Mouse (Mus musculus): ENCODE results near the gene Hpca. TPM values are rescaled to one million over a fixed set of nuclear protein-coding genes. Genes with fewer than 3 reads are reported as not detected.

The Hpca gene
- polyA plus RNA-seq, 2 experiments: 0.94 to 2.1 TPM

- WGBS: 88% methylated on average over 6 of the region's 6 CpGs
- no peak for TF ChIP-seq POLR2A (IDR thresholded peaks at IDR 0.05; ENCODE audit: borderline replicate concordance, extremely low read depth, insufficient read depth, insufficient read length)
- peaks cover 4% of the 10 kb centered on the region for H3K27me3 ChIP-seq (ENCODE audit: control insufficient read depth, insufficient read depth, low read length)
Measured at GRCm38 (mm10) chr4:129110804-129111203, 11.0 kb downstream of the Hpca start.

DNA sequence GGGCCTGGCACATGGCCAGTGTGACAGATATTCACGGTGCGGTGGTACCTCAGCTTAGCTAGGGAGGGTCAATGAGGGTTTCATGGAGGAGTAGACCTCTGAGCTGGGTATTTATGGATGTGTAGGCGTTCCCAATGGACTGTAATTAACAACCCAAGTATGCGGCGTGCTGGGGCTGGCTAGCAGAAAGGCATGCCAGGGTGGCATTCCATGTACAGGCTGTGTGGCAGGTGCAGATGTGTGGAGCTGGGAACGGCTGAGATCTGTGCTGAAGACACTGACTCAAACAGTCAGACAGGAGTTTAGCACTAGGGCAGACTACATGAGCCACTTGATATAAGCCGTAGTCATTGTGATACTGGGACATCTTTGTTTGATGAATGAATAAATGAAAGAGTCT lies 13.2 kb downstream of the Hpca start:
- Histone ChIP-seq H3K9me3 (ENCODE audit: control insufficient read depth, low read length) (no peaks in the 10 kb centered on the region), H3K36me3 (ENCODE audit: control insufficient read depth, insufficient read depth, low read length) (no peaks in the 10 kb centered on the region), H3K4me1 (ENCODE audit: control insufficient read depth, insufficient read depth, low read length) (peaks cover 4% of the 10 kb centered on the region; the same call in 1 of the 2 replicates), H3K4me3 (replicated peaks; ENCODE audit: low read length) (no peak overlapping the region), H3K27ac (replicated peaks; ENCODE audit: low read depth, low read length) (no peak overlapping the region), H3K27me3 (ENCODE audit: control insufficient read depth, insufficient read depth, low read length) (peaks cover 22% of the 10 kb centered on the region), H3K4me2 (replicated peaks; ENCODE audit: low read depth, low read length, severe bottlenecking) (no peak overlapping the region), H3K9ac (ENCODE audit: low read depth, low read length, severe bottlenecking) (no peak overlapping the region)
- 64% methylated on average over 7 of the region's 7 CpGs for WGBS
- DNase-seq (ENCODE audit: low spot score): no peak
- TF ChIP-seq POLR2A (IDR thresholded peaks at IDR 0.05; ENCODE audit: borderline replicate concordance, extremely low read depth, insufficient read depth, insufficient read length): no peak
- ATAC-seq (ENCODE audit: low FRiP score, low read depth): no peak

More at GRCm38 (mm10) chr4:129110804-129111203, 11.0 kb downstream of the Hpca start:
- no peaks in the 10 kb centered on the region for H3K4me1 ChIP-seq (ENCODE audit: control insufficient read depth, insufficient read depth, low read length)
- no peak overlapping the region for H3K9ac ChIP-seq (ENCODE audit: low read depth, low read length, severe bottlenecking)
- no peaks in the 10 kb centered on the region for H3K36me3 ChIP-seq (ENCODE audit: control insufficient read depth, insufficient read depth, low read length)
- H3K4me2 ChIP-seq (replicated peaks; ENCODE audit: low read depth, low read length, severe bottlenecking): no peak overlapping the region
- ATAC-seq (ENCODE audit: low FRiP score, low read depth) (no peak), DNase-seq (ENCODE audit: low spot score) (no peak)
- no peaks in the 10 kb centered on the region for H3K9me3 ChIP-seq (ENCODE audit: control insufficient read depth, low read length)
- no peak overlapping the region for H3K4me3 ChIP-seq (replicated peaks; ENCODE audit: low read length)
- H3K27ac ChIP-seq (replicated peaks; ENCODE audit: low read depth, low read length): no peak overlapping the region

GRCm38 (mm10) chr4:129107348-129107899 lies 14.4 kb downstream of the Hpca start:
- Histone ChIP-seq H3K4me3 (replicated peaks; ENCODE audit: low read length) (no peak overlapping the region), H3K9me3 (ENCODE audit: control insufficient read depth, low read length) (no peaks in the 10 kb centered on the region), H3K4me1 (ENCODE audit: control insufficient read depth, insufficient read depth, low read length) (peaks cover 4% of the 10 kb centered on the region; the same call in 1 of the 2 replicates), H3K27me3 (ENCODE audit: control insufficient read depth, insufficient read depth, low read length) (peaks cover 22% of the 10 kb centered on the region), H3K27ac (replicated peaks; ENCODE audit: low read depth, low read length) (no peak overlapping the region), H3K4me2 (replicated peaks; ENCODE audit: low read depth, low read length, severe bottlenecking) (no peak overlapping the region), H3K36me3 (ENCODE audit: control insufficient read depth, insufficient read depth, low read length) (no peaks in the 10 kb centered on the region), H3K9ac (ENCODE audit: low read depth, low read length, severe bottlenecking) (no peak overlapping the region)
- no peak for TF ChIP-seq POLR2A (IDR thresholded peaks at IDR 0.05; ENCODE audit: borderline replicate concordance, extremely low read depth, insufficient read depth, insufficient read length)
- no peak for DNase-seq (ENCODE audit: low spot score)
- no peak for ATAC-seq (ENCODE audit: low FRiP score, low read depth)
- 60% methylated on average over 10 of the region's 10 CpGs for WGBS

DNA sequence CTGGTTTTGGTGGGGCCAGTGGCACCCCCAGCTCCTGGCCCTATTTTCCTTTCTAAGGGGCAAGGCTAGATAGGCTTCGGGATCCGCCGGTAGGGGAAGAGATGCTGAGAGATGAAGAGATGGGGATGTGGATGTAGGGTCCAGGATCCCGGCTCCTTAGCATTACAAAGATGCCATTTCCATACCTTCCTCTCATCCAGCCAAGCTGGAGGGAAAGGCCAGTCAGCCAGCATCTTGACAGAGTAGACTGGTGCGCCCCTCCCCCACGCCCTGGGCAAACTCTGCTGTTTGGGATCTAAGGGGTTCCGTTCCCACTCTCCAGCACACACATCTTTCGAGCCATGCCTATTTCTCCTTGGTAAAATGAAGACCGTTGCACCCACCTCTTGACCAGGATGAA lies 15.8 kb downstream of the Hpca start:
- peak overlapping the region; percentile 29 for H3K4me3 ChIP-seq (replicated peaks; ENCODE audit: low read length)
- peaks cover 22% of the 10 kb centered on the region for H3K27me3 ChIP-seq (ENCODE audit: control insufficient read depth, insufficient read depth, low read length)
- H3K9ac ChIP-seq (ENCODE audit: low read depth, low read length, severe bottlenecking): peak overlapping the region; percentile 40; the same call in 1 of the 2 replicates
- no peaks in the 10 kb centered on the region for H3K9me3 ChIP-seq (ENCODE audit: control insufficient read depth, low read length)
- 15% methylated on average over 9 of the region's 9 CpGs for WGBS
- TF ChIP-seq POLR2A (IDR thresholded peaks at IDR 0.05; ENCODE audit: borderline replicate concordance, extremely low read depth, insufficient read depth, insufficient read length): no peak
- ATAC-seq (ENCODE audit: low FRiP score, low read depth) (no peak), DNase-seq (ENCODE audit: low spot score) (no peak)
- peak overlapping the region; percentile 43; the same call in 1 of the 2 replicates for H3K4me2 ChIP-seq (replicated peaks; ENCODE audit: low read depth, low read length, severe bottlenecking)
- H3K4me1 ChIP-seq (ENCODE audit: control insufficient read depth, insufficient read depth, low read length): peaks cover 4% of the 10 kb centered on the region; the same call in 1 of the 2 replicates
- H3K27ac ChIP-seq (replicated peaks; ENCODE audit: low read depth, low read length): no peak overlapping the region
- H3K36me3 ChIP-seq (ENCODE audit: control insufficient read depth, insufficient read depth, low read length): no peaks in the 10 kb centered on the region

- DNase-seq (ENCODE audit: low spot score) (no peak), ATAC-seq (ENCODE audit: low FRiP score, low read depth) (no peak)
- no peaks in the 10 kb centered on the region for H3K9me3 ChIP-seq (ENCODE audit: control insufficient read depth, low read length)
- no peak for TF ChIP-seq POLR2A (IDR thresholded peaks at IDR 0.05; ENCODE audit: borderline replicate concordance, extremely low read depth, insufficient read depth, insufficient read length)
- peaks cover 4% of the 10 kb centered on the region; the same call in 1 of the 2 replicates for H3K4me1 ChIP-seq (ENCODE audit: control insufficient read depth, insufficient read depth, low read length)
- WGBS: 2% methylated on average over 30 of the region's 40 CpGs
- H3K9ac ChIP-seq (ENCODE audit: low read depth, low read length, severe bottlenecking): peak within 1 kb of the TSS; percentile 40
- no peaks in the 10 kb centered on the region for H3K36me3 ChIP-seq (ENCODE audit: control insufficient read depth, insufficient read depth, low read length)
- H3K27ac ChIP-seq (replicated peaks; ENCODE audit: low read depth, low read length): no peak within 1 kb of the TSS
- H3K27me3 ChIP-seq (ENCODE audit: control insufficient read depth, insufficient read depth, low read length): peaks cover 22% of the 10 kb centered on the region
- peak within 1 kb of the TSS; percentile 43 for H3K4me2 ChIP-seq (replicated peaks; ENCODE audit: low read depth, low read length, severe bottlenecking)
- peak within 1 kb of the TSS; percentile 29 for H3K4me3 ChIP-seq (replicated peaks; ENCODE audit: low read length)
Measured at GRCm38 (mm10) chr4:129105356-129105755, 16.5 kb downstream of the Hpca start, which contains the start of gene Tmem54. Gene Tmem54 (plus strand): TSS chr4:129105548.
